ENCODE assay signal across 8 mouse cellular contexts in genomic region chr14:55092011-55092577, GRCm38 (mm10). TPM values are rescaled to one million over a fixed set of nuclear protein-coding genes. Genes with fewer than 3 reads are reported as not detected.
DNase-seq lines count a peak whose midpoint lies in the region; ATAC-seq lines count a peak whose summit lies in the region.

TSS of gene Zfhx2 (minus strand) at chr14:55092324.

- under 1% methylated on average over 34 of the region's 34 CpGs for WGBS in hindbrain, embryonic 11.5 days

- H3K9me3 ChIP-seq in hindbrain, embryonic 11.5 days (ENCODE audit: control insufficient read depth, low read length) = no peaks in the 10 kb centered on the region

- peak; percentile 70 for ATAC-seq in frontal cortex, adult (ENCODE audit: low TSS enrichment)
- peak; percentile 92 for ATAC-seq in hindbrain, embryonic 11.5 days (ENCODE audit: low FRiP score)

- peak within 1 kb of the TSS; percentile 73 for H3K27ac ChIP-seq in hindbrain, embryonic 11.5 days (ENCODE audit: low read depth, low read length)

- peak within 1 kb of the TSS; percentile 94 for H3K9ac ChIP-seq in hindbrain, embryonic 11.5 days (ENCODE audit: low read depth, low read length)

- no peaks in the 10 kb centered on the region for H3K27me3 ChIP-seq in hindbrain, embryonic 11.5 days (ENCODE audit: control insufficient read depth, insufficient read depth, low read length)

- H3K4me2 ChIP-seq in hindbrain, embryonic 11.5 days (replicated peaks; ENCODE audit: low read depth, low read length) = peak within 1 kb of the TSS; percentile 53

- H3K4me1 ChIP-seq in hindbrain, embryonic 11.5 days (replicated peaks; ENCODE audit: control insufficient read depth, insufficient read depth, low read length) = peaks cover 7% of the 10 kb centered on the region; the same call in 1 of the 2 replicates

- peak within 1 kb of the TSS; percentile 74 for H3K4me3 ChIP-seq in hindbrain, embryonic 11.5 days (ENCODE audit: low read depth, low read length)

- peak; percentile 85 for DNase-seq in MEL-GATA-1-ER (ENCODE audit: extremely low read depth, low read depth)
- DNase-seq in cerebellum, adult 8-10 months = peak; percentile 95
- peak; percentile 96 for DNase-seq in hindbrain, embryonic 11.5 days (ENCODE audit: low spot score)
- DNase-seq in layer of hippocampus, postnatal 10 days (ENCODE audit: low spot score in 2 of 2) = peak; percentile 90 to 94
- peak; percentile 94 for DNase-seq in lung, postnatal 10 days
- peak; percentile 88 for DNase-seq in ovary, postnatal 36 days (ENCODE audit: low spot score)
- peak; percentile 92 for DNase-seq in thymus, postnatal 25 days

- no peaks in the 10 kb centered on the region for H3K36me3 ChIP-seq in hindbrain, embryonic 11.5 days (ENCODE audit: control insufficient read depth, insufficient read depth, low read length)

RNA-seq across cellular contexts. Expression of gene Zfhx2, which starts in this region (rescaled TPM):
- 16.1 and 20.8 TPM in 2 replicates for polyA plus RNA-seq in hindbrain, embryonic 11.5 days (2014; fragmentation: Nextera tagmentation; extraction: Ambion mirVana)
- total RNA-seq in layer of hippocampus, postnatal 10 days (2021) = 10 to 100 TPM; 34.0 to 39.3 TPM

Comparison
In these comparisons a context has a peak if more than half of its experiments do, and no peak if none do; other contexts are left out.
1. Peak in every context shown above with its lines: DNase-seq, ATAC-seq, H3K4me3 ChIP-seq and H3K27ac ChIP-seq.